Mouse (Mus musculus) intestine, embryonic 16.5 days (tissue): Measurements from ENCODE around the gene Olfr235. TPM values are rescaled to one million over a fixed set of nuclear protein-coding genes. Genes with fewer than 3 reads are reported as not detected.
"Not testable (repeated sequence)": the region's sequence is repeated elsewhere in the genome, so short reads cannot be mapped to it uniquely, and the experiment has no call there.

Experiments
- ATAC-seq: fragments of 200-750 bp; cut with Nextera tagmentation; 2 replicates; pipeline ENCODE4 v1.8.0; 2017; ENCODE audit warnings: moderate TSS enrichment, moderate library complexity
- H3K27ac ChIP-seq: fragments of 300-500 bp; sonication (generic); 2 replicates; pipeline ENCODE4 v1.5.1; 2014; ENCODE audit warnings: mild to moderate bottlenecking, low read length
- H3K27me3 ChIP-seq: fragments of 300-500 bp; sonication (generic); replicated peaks from 2 replicates; pipeline ENCODE4 v1.6.1; 2014; ENCODE audit warnings: low read length, control low read depth, mixed read lengths; ENCODE audit not compliant: control insufficient read depth, insufficient read depth
- H3K36me3 ChIP-seq: fragments of 300-500 bp; sonication (generic); 2 replicates; pipeline ENCODE4 v1.6.1; 2014; ENCODE audit warnings: low read length, control low read depth; ENCODE audit not compliant: control insufficient read depth, insufficient read depth
- H3K4me1 ChIP-seq: fragments of 300-500 bp; sonication (generic); 2 replicates; pipeline ENCODE4 v1.6.1; 2014; ENCODE audit warnings: low read length, control low read depth, mixed read lengths; ENCODE audit not compliant: control insufficient read depth, insufficient read depth
- H3K4me2 ChIP-seq: fragments of 300-500 bp; sonication (generic); 2 replicates; pipeline ENCODE4 v1.6.1; 2014; ENCODE audit warnings: low read depth, low read length, control low read depth
- H3K4me3 ChIP-seq: fragments of 300-500 bp; sonication (generic); 2 replicates; pipeline ENCODE4 v1.5.1; 2014; ENCODE audit warnings: mild to moderate bottlenecking, low read length
- H3K9ac ChIP-seq: fragments of 300-500 bp; sonication (generic); 2 replicates; pipeline ENCODE4 v1.6.1; 2014; ENCODE audit warnings: low read depth, low read length
- H3K9me3 ChIP-seq: fragments of 300-500 bp; sonication (generic); 2 replicates; pipeline ENCODE4 v1.6.1; 2016; ENCODE audit warnings: low read length, control low read depth; ENCODE audit not compliant: control insufficient read depth
- WGBS: fragments of 180-500 bp; shearing (Covaris S2); extraction: QIAGEN DNeasy Blood & Tissue Kit; methylation state at CpG from one replicate; pipeline ENCODE4 v1.1.7; 2014; 5-methylcytosine and 5-hydroxymethylcytosine counted together
- polyA plus RNA-seq: library from polyadenylated mRNA; unstranded; fragments of >200 nt; fragmentation: Nextera tagmentation; extraction: Ambion mirVana; gene quantifications from 2 replicates; pipeline ENCODE4 v1.2.1, GENCODE M21; 2015

Olfr235 gene
- not detected in 2 replicates for polyA plus RNA-seq

GRCm38 (mm10) chr19:12260732-12261131 is at the start of gene Olfr235:
Gene Olfr235, plus strand, starts transcription at chr19:12261032.
- Histone ChIP-seq H3K4me3 (no peak within 1 kb of the TSS), H3K4me1 (no peaks in the 10 kb centered on the region), H3K4me2 (no peak within 1 kb of the TSS), H3K27me3 (no peaks in the 10 kb centered on the region), H3K27ac (no peak within 1 kb of the TSS), H3K9ac (no peak within 1 kb of the TSS), H3K9me3 (no peaks in the 10 kb centered on the region), H3K36me3 (no peaks in the 10 kb centered on the region)
- WGBS: 58% methylated on average over 1 of the region's 1 CpGs
- ATAC-seq: no peak

GRCm38 (mm10) chr19:12232496-12232895 is 28.3 kb upstream of the Olfr235 start, which contains the start of gene Olfr1432:
Gene Olfr1432, minus strand, starts transcription at chr19:12232596.
- ATAC-seq: peak; percentile 46; the same call in 1 of the 2 replicates
- not testable (repeated sequence) for H3K27ac ChIP-seq, H3K4me3 ChIP-seq, H3K4me2 ChIP-seq, H3K9ac ChIP-seq, H3K9me3 ChIP-seq, H3K36me3 ChIP-seq, H3K27me3 ChIP-seq, H3K4me1 ChIP-seq

- Histone ChIP-seq H3K4me1 (no peaks in the 10 kb centered on the region), H3K27me3 (no peaks in the 10 kb centered on the region), H3K9me3 (no peaks in the 10 kb centered on the region), H3K27ac (no peak within 1 kb of the TSS), H3K4me3 (no peak within 1 kb of the TSS), H3K4me2 (no peak within 1 kb of the TSS), H3K9ac (no peak within 1 kb of the TSS), H3K36me3 (no peaks in the 10 kb centered on the region)
- ATAC-seq: no peak
- WGBS: 84% methylated on average over 1 of the region's 1 CpGs
Measured at GRCm38 (mm10) chr19:12241559-12241958, 19.3 kb upstream of the Olfr235 start, which contains the start of gene Olfr262. Gene Olfr262, minus strand, starts transcription at chr19:12241659.

GRCm38 (mm10) chr19:12279554-12279953 is 18.7 kb downstream of the Olfr235 start, which contains the start of gene Olfr1434:
Gene Olfr1434, plus strand, starts transcription at chr19:12279854.
- Histone ChIP-seq H3K4me2 (no peak within 1 kb of the TSS), H3K4me1 (no peaks in the 10 kb centered on the region), H3K9ac (no peak within 1 kb of the TSS), H3K27ac (no peak within 1 kb of the TSS), H3K36me3 (no peaks in the 10 kb centered on the region), H3K27me3 (no peaks in the 10 kb centered on the region), H3K9me3 (no peaks in the 10 kb centered on the region), H3K4me3 (no peak within 1 kb of the TSS)
- 76% methylated on average over 2 of the region's 2 CpGs for WGBS
- ATAC-seq: no peak

- no peaks in the 10 kb centered on the region for H3K9me3 ChIP-seq
- H3K4me1 ChIP-seq: no peaks in the 10 kb centered on the region
- H3K4me2 ChIP-seq: no peak overlapping the region
- H3K27me3 ChIP-seq: no peaks in the 10 kb centered on the region
- no peak overlapping the region for H3K27ac ChIP-seq
- H3K9ac ChIP-seq: no peak overlapping the region
- ATAC-seq: no peak
- no peaks in the 10 kb centered on the region for H3K36me3 ChIP-seq
- no peak overlapping the region for H3K4me3 ChIP-seq
Measured at GRCm38 (mm10) chr19:12292979-12293378, 32.1 kb downstream of the Olfr235 start.

GRCm38 (mm10) chr19:12299030-12299429 is 38.2 kb downstream of the Olfr235 start, which contains the start of gene Olfr1436:
Gene Olfr1436, minus strand, starts transcription at chr19:12299130.
- ATAC-seq, H3K4me1 ChIP-seq, H3K4me2 ChIP-seq, H3K27ac ChIP-seq, H3K36me3 ChIP-seq, H3K4me3 ChIP-seq, H3K9ac ChIP-seq, H3K27me3 ChIP-seq, H3K9me3 ChIP-seq: not testable (repeated sequence)
- WGBS: 76% methylated on average over 1 of the region's 1 CpGs

Other genes with a start within 250 kb of the Olfr235 start
- not detected in 2 replicates for gene Olfr1423, start 219.7 kb upstream of the Olfr235 start, polyA plus RNA-seq
- gene Olfr1424, start 198.3 kb upstream of the Olfr235 start, polyA plus RNA-seq: not detected in 2 replicates
- gene Olfr1425, start 183.3 kb upstream of the Olfr235 start, polyA plus RNA-seq: not detected in 2 replicates
- gene Olfr1426, start 169.0 kb upstream of the Olfr235 start, polyA plus RNA-seq: not detected in 2 replicates
- gene Olfr1427, start 157.7 kb upstream of the Olfr235 start, polyA plus RNA-seq: not detected in 2 replicates
- not detected in 2 replicates for gene Olfr1428, start 145.1 kb upstream of the Olfr235 start, polyA plus RNA-seq
- gene Olfr76, start 137.8 kb upstream of the Olfr235 start, polyA plus RNA-seq: not detected in 2 replicates
- gene Olfr1555-ps1, start 90.9 kb upstream of the Olfr235 start, polyA plus RNA-seq: not detected in 2 replicates
- not detected in 2 replicates for gene Olfr1431, start 60.4 kb upstream of the Olfr235 start, polyA plus RNA-seq
- not detected in 2 replicates for gene Olfr1432, start 28.4 kb upstream of the Olfr235 start, polyA plus RNA-seq
- gene Olfr262, start 19.4 kb upstream of the Olfr235 start, polyA plus RNA-seq: not detected in 2 replicates
- gene Olfr1434, start 18.8 kb downstream of the Olfr235 start, polyA plus RNA-seq: not detected in 2 replicates
- gene Olfr1436, start 38.1 kb downstream of the Olfr235 start, polyA plus RNA-seq: not detected in 2 replicates
- not detected in 2 replicates for gene Olfr1437, start 64.1 kb downstream of the Olfr235 start, polyA plus RNA-seq
- gene Olfr1438-ps1, start 74.9 kb downstream of the Olfr235 start, polyA plus RNA-seq: not detected in 2 replicates
- not detected in 2 replicates for gene Olfr1440, start 126.2 kb downstream of the Olfr235 start, polyA plus RNA-seq
- not detected in 2 replicates for gene Olfr1441, start 156.4 kb downstream of the Olfr235 start, polyA plus RNA-seq
- gene Pfpl, start 166.9 kb downstream of the Olfr235 start, polyA plus RNA-seq: not detected in 2 replicates
- 0.97 and 1.0 TPM in 2 replicates for gene Mpeg1, start 199.7 kb downstream of the Olfr235 start, polyA plus RNA-seq
- 9.9 and 11.1 TPM in 2 replicates for gene Dtx4, start 240.4 kb downstream of the Olfr235 start, polyA plus RNA-seq